Mouse (Mus musculus) MEL (cell line): ENCODE measurements at regions not wholly inside any gene's neighbourhood (a gene's known extent, or its start where the extent isn't known, plus 50 kb on each side); places are given as distances from the start of the nearest gene placed in this dataset.

Source experiments
- CTCF ChIP-seq, 3 experiments: IDR thresholded peaks in 2 of 3; conservative IDR thresholded peaks in 1 of 3; 2 replicates each; pipeline ENCODE4 v1.5.1; 2011 to 2012; ENCODE audit warnings: low read length in 3 of 3, low read depth in 2 of 3, mild to moderate bottlenecking in 2 of 3, improper control_type of control experiment in 1 of 3, inconsistent platforms in 1 of 3, mixed read lengths in 1 of 3, moderate library complexity in 1 of 3; ENCODE audit not compliant: control insufficient read depth in 1 of 3, insufficient read depth in 1 of 3, poor library complexity in 1 of 3, severe bottlenecking in 1 of 3
- POLR2A ChIP-seq, 2 experiments: IDR thresholded peaks; 2 replicates each; pipeline ENCODE4 v1.6.1; 2011 to 2012; ENCODE audit warnings: low read length in 2 of 2, mild to moderate bottlenecking in 2 of 2, control low read depth in 1 of 2, improper control_type of control experiment in 1 of 2, low read depth in 1 of 2, moderate library complexity in 1 of 2; ENCODE audit not compliant: control insufficient read depth in 1 of 2, insufficient read depth in 1 of 2, poor library complexity in 1 of 2
- RCOR1 ChIP-seq: IDR thresholded peaks from 2 replicates; pipeline ENCODE4 v1.6.1; 2012; ENCODE audit warnings: low read depth, mild to moderate bottlenecking, inconsistent platforms, low read length, improper control_type of control experiment

DNA sequence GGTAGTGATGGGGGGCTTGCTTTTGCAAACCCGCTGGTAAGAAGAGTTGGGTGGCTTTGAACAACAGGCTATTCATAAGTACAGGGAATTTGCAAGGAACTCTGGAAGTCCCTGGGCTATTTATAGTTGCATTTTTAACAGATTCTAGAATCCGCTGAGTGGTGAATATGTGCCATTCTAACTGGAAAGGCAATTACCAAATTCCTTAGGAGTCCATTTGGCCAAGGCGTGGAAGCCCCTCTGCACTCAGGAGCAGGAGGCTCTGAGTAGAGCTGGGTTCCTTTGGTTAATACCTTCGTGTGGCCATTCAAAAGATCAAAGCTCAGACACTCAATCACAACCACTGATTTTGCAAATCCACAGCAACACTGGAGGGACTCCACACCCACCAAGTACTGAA is 54.0 kb upstream of the Jdp2 start:
- TF ChIP-seq POLR2A (IDR thresholded peaks at IDR 0.05; ENCODE audit: control insufficient read depth in 1 of 2, insufficient read depth in 1 of 2, low read depth in 1 of 2, low read length in 2 of 2, poor library complexity in 1 of 2) = no peak
- TF ChIP-seq CTCF (IDR thresholded peaks at IDR 0.05 in 2 of 3, conservative IDR thresholded peaks at IDR 0.05 in 1 of 3; ENCODE audit: control insufficient read depth in 1 of 3, insufficient read depth in 1 of 3, low read depth in 2 of 3, low read length in 3 of 3, poor library complexity in 1 of 3, severe bottlenecking in 1 of 3) = no peak
- no peak for TF ChIP-seq RCOR1
